Mouse (Mus musculus) liver (tissue): ENCODE results near the gene Zfp646.

Source experiments
- DNase-seq: peaks from one replicate; pipeline ENCODE4 v3.0.0-alpha.2; 2020; ENCODE audit warnings: mixed read lengths

Zfp646 gene

GRCm38 (mm10) chr7:127922451-127923275 lies 46.6 kb downstream of the Zfp646 start:
- no peak for DNase-seq

- no peak for DNase-seq
Measured at GRCm38 (mm10) chr7:127923714-127924113, 47.7 kb downstream of the Zfp646 start.

- no peak for DNase-seq
Measured at GRCm38 (mm10) chr7:127925252-127925651, 49.2 kb downstream of the Zfp646 start.

GRCm38 (mm10) chr7:127926066-127926465 lies 50.0 kb downstream of the Zfp646 start:
- DNase-seq = no peak

- DNase-seq = no peak
Measured at GRCm38 (mm10) chr7:127926846-127927245, 50.8 kb downstream of the Zfp646 start.

GRCm38 (mm10) chr7:127927726-127928125 lies 51.7 kb downstream of the Zfp646 start:
- DNase-seq = no peak

- DNase-seq = no peak
Measured at GRCm38 (mm10) chr7:127928596-127928995, 52.6 kb downstream of the Zfp646 start.

- DNase-seq = peak; percentile 65
Measured at GRCm38 (mm10) chr7:127929923-127930322, 53.9 kb downstream of the Zfp646 start, which contains the start of gene Prss8. Gene Prss8 (minus strand): TSS chr7:127930104.

- DNase-seq = no peak
Measured at GRCm38 (mm10) chr7:127930636-127931035, 54.6 kb downstream of the Zfp646 start.

- no peak for DNase-seq
Measured at GRCm38 (mm10) chr7:127931351-127932135, 55.5 kb downstream of the Zfp646 start.

GRCm38 (mm10) chr7:127932273-127933031 lies 56.4 kb downstream of the Zfp646 start:
- DNase-seq = no peak

GRCm38 (mm10) chr7:127934075-127934474 lies 58.1 kb downstream of the Zfp646 start:
- DNase-seq = no peak

GRCm38 (mm10) chr7:127935028-127935722 lies 59.2 kb downstream of the Zfp646 start:
- peak; percentile 95 for DNase-seq
